Mouse (Mus musculus) adrenal gland, postnatal 14 days (tissue): Measurements from ENCODE around the gene Comt. TPM values are rescaled to one million over a fixed set of nuclear protein-coding genes. Genes with fewer than 3 reads are reported as not detected.

Experiments
- DNase-seq: peaks from one replicate; pipeline ENCODE4 v3.0.0; 2021; ENCODE audit warnings: mixed read lengths
- total RNA-seq: library from RNA; stranded (reverse); gene quantifications from 2 replicates; pipeline ENCODE4 v1.2.3, GENCODE M21; 2021

Comt gene
- total RNA-seq, 1 experiment from 2014 or later = 147 TPM

DNA sequence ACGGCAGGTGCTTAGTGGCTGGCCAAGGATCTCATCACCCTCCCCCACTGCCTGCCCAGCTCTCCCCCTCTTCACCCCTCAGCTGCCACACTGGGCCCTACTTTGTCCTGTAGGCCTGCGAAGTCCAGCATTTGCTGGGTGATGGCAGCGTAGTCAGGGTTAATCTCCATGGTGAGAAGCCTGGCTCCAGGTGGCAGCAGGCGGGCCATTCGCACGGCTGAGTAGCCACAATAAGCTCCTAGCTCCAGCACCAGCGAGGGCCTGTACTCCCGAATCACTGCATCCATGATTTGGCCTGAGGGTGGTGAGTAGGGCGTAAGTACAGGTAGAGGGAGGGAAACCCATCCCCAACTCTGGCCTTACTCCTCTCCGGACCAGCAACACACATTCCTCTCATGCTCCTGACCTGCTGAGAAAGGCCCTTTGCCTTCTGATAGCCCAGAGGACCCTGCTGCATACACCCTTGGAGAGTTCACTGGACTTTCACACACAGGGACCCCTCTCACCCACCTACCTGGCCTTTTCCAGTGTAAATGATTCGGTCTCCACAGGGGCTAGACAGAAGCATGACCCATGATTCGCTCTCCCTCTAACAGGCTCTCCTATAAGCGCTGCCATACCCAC lies 15.5 kb downstream of the Comt start:
- no peak for DNase-seq

DNA sequence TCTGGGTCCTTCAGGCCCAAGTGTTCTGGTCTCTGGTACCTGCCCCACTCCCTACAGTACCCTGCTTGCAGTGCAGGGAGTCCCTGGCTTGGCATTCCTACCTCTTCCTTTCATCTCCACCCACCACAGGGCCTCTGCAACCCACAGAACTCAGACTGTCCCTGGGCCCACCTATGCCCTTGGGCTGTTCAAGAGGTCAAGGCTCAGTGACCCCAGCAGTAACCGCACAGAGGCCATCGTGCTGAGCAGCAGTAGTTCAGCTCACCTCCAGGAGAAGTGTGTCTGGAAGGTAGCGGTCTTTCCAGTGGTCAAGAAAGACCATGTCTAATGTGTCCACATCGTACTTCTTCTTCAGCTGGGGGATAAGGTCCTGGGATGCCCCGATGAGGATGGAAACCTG lies 16.2 kb downstream of the Comt start:
- DNase-seq = no peak

DNA sequence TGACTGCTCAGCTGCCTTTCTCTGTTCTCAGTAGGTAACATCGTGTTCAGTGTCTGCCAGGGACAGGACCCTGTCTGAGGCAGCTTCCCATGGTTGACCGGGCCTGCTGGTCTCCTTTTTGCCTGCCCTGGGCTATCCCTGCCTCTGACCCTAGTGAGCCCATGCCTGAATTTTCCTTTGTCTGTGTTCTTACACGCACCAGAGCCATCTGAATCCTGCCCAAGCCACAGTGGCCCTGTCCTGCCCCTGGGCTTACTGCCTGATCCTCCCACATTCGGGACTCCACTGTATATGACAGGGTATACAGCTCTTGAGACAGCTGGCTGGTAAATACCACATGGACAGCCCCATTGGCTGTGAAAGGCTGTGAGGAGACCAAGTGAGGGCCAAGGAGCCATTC lies 16.9 kb downstream of the Comt start:
- no peak for DNase-seq

DNA sequence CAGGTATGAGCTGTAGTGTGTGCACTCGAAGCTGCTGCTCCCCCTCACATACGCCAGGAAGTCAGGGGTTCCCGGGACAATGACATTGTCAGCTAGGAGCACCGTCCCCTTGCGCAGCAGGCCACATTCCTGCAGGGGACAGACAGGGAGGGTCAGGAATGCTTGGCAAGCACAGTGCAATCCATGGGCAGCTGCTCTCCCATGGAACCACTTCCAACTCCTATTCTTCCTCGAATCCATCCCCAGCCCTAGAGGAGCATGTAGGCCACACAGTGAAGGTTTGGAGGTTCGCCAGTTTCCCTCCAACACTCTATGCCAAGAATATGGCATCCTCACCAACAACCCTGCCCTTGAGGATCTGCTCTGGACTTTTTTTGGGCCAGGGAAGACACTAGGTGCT lies 18.7 kb downstream of the Comt start:
- no peak for DNase-seq

DNA sequence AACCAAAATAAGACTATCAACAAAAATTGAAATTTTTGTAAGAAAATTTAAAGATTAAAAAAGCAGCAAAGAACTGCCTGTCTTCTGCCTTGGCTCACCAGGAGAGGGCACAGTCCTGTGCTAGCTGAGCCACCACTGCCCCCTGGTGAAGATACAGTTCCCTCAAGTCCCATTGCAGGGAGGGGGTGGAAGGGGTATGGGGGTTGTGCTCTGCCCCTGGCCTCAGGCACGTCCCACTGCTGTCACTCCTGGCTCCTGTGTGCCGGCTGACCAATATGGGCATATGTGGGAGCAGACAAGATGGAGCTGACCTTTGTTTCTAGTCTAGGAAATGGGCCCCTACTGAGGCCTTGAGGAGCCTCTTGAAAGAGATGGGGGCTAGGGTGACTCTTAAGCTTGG lies 20.4 kb downstream of the Comt start:
- peak; percentile 83 for DNase-seq

DNA sequence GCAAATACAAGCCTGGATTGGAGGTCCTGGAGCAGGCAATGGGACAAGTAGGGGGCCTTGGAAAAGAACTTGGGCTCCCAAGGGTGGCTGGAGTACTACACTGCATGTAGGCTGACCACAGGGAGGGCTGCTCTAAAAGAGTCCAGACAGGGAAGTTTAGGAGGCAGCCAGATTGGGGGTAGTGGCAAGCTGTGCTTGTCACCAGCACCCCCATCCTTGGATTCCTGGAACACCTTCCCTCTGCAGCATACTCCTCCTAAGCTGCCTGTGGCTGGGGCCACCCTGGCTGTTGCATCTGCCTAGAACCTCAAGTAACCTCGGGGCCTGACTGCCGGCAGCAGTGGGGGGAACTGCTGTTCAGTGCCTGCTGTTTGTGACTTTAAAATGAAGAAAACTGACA lies 20.8 kb downstream of the Comt start:
- DNase-seq = no peak

DNA sequence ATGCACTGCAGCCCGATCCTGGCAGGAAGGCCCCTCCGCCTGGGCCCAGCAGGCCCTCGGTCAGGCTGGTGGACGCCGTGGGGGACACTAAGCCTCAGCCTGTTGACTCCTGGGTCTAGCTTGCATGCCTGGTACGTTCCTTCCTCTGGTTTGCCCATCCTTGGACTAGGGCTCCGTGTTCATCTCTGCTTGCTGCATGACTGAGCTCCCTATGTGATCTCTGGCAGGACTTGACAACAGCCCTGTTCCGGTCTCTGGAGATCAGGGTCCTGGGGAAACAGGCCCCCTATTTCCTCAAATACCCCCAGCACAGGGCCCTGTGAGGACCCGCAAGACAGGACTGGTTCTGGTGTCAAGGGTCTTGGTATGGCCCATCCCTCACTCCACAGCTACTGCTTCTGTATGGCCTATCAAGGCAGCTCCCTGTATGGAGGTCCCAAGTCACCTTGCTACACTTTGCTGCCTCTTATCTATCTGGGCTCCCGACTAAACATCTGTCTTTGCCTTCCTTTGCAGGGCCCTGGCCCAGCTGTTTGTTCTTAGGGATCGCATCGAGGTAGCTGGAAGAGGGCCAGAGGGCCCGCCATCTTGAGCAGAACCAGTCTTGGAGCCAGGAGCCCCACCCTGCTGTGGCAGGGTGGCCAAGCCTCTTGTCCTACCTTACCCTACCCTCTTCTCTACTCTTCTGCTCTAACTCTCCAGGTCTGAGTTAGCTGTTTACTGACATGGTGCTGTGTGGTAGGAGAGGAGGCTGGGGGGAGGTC lies 21.4 kb downstream of the Comt start:
- no peak for DNase-seq

DNA sequence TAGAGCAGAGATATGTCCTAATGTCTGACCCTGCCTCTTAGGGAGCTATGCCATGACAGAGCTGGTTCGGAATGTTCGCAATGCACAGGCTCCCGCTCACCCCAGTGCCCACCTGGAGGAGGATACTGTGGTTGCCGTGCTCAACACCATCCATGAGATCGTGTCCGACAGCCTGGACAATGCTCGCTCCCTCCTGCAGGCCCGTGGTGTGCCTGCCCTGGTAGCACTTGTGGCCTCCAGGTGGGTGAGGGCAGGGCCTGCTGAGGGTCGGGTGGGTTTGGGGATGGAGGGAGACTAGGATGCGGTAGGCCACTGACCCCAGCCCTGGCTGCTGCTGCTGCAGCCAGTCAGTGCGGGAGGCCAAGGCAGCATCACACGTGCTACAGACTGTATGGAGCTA lies 23.4 kb downstream of the Comt start:
- no peak for DNase-seq

DNA sequence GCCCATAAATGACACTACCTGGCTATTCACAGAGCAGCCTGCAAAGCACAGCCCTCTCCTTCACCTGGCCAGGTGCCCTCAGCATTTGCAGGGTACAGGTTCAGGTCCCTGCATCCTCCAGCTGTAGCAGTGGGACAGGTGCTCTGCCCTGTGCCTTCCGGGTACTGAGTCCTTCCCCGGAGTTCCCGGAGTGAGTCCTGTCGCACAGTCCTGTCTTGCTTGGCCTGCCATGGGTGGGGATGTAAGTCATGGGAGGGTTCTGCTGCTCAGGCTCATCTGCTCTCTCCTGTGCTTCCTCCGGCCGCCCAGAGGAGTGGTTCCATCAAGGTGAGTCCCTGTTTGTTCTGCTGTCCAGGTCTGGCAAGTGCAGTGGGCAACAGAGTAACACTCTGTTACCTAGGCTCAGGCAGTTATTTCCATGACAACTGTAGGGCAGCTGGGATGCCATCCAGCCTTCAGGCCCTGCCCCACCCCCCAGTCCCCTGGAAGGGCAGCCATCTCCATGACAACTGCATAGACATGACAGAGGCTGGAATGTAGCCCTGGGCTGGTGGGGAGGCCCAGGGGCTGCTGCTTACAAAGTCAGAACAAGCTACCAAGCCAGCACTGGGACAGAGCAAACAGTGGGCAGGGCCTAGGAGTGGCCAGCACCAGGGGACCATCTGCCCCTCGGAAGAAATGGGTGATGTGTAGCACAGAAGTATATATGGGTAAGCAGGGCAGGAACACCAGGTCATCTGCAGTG lies 26.0 kb downstream of the Comt start:
- DNase-seq = peak; percentile 58

DNA sequence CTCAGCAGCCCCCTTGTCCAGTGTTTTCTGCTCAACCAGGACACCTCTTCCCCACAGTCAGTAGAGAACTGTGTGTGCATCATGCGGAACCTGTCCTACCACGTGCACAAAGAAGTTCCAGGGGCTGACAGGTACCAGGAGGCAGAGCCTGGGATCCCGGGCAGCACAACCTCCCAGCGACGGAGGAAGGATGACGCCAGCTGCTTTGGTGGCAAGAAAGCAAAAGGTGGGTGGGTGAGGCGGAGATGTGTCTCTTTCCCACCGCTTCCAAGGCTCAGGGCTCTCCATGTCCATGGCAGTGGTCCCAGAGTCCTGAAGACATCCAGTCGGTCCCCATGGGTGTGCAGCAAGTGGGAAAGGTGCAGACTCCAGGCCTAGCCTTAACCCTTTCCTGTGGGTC lies 26.6 kb downstream of the Comt start:
- DNase-seq = no peak

DNA sequence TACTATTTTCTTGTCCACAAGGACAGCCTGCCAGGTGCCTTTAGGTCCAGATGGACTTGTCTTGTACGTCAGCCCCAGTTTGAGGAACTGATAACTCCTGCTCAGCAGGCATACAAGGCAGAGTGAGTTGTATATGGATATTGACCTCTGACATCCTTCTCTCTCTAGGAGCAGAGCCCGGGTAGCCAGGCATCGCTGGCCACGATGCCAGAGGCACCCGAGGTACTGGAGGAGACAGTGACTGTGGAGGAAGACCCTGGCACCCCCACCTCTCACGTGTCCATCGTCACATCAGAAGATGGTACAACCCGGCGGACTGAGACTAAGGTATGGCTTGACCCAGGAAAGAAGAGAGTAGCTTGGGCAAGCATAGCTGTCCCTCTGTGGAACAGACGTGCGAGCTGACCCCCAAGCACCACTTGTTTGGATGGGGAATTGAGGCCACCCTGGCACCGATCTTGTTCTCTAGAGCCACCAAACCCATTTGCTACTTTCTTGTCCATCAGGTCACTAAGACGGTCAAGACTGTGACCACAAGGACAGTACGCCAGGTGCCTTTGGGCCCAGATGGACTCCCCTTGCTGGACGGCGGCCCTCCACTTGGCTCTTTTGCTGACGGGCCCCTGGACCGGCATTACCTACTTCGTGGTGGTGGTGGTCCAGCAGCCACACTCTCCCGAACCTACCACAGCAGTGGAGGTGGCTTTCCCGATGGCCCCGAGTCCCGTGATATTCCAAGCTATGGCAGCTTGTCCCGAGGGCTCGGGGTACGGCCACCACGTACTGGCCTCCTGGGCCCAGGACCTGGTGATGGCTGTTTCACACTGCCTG lies 29.6 kb downstream of the Comt start:
- no peak for DNase-seq

DNA sequence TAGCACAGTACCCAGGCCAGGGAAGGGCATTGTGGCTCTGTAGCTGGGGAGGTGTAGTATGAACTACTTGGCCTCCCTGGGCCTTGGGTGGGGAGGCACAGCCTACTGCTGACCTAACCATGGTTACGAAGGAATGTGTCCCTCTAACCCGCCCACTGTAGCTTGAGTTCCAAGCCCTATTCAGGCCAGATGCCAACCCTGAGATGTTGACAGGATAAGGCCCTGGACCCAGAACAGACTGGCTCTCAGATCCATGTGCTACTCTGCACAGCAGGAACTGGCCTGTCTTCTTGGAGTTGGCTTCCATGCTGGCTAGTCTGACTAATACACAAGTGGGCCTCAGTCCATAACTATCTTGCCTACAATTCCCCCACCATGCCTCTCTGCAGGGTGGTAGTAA lies 30.5 kb downstream of the Comt start:
- DNase-seq = peak; percentile 79

DNA sequence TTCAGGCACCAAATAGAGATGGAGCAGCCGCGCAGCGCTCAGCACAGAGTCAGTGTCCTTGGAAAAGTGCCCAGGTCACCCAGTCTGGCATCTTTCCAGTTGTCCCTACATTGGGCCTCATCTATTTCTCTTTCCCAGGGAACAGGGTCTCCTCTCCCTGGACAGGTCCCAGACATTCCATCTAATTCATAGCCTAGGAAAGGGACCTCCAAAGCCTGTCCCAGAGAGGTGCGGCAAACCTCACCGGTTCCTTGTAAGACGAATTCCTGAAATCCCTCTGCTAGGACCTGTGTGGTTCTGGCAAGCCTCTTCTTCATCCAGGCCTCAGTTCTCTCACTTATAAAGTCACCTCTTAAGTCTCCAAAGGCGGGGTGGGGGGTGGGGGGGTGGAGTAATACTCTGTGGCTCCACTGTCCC lies 31.0 kb downstream of the Comt start:
- peak; percentile 84 for DNase-seq

DNA sequence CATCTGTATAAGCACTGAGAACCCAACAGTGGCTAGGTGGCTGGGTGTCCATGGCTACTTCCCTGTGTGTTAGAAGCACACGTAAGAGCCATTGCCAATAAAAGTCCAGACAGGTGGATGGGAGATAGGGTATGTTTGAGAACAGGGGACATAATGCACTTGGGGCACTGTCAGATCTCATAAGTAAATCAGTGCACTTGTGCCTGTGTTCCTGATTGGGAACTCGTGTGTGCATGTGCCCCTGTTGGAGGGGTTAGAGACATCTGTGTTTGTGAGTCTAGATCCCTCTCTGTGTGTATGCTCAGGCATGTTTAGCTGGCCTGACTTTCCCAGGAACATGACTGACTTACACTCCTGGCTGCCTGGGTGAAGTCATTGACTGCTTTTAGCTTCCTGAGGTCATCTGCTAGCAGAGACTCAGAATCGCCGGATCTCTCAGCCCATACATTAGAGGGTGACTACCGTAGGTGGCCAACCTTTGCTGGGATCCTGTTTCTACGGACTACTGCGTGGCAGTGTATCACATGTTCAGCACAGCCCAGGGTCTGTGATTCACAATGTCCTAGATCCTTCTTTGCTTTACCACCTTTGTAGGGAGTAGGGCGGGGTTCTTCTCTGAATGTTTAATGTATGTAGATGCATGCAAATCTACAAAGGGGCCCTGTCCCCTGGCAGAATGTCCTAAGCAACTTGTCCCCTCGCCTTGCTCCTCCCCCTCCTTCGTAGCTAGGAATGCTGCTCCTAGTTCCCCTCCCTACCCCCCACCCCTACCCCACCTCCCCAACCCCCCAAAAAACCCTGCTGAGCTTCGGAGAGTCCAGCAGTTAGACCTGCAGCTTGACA lies 31.7 kb downstream of the Comt start:
- DNase-seq = no peak

DNA sequence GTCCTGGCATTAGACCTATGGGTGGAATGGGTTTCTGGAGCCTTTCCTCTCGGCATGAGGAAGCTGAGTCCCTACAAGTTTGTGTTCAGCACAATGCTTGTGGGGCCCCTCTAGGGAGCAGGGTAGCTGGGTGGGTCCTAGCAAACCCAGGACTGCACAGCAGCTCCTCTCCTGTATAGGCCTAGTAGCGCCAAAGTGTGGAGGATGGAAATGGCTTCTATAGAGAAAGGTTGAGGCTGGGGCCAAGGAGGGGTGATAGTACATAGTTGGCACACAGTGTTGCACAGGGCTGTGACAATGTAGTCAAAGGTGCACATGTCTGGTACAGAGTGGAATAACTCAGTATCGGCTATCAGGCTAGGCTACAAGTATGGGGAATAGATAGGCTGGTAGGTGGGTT lies 32.6 kb downstream of the Comt start:
- DNase-seq = no peak

DNA sequence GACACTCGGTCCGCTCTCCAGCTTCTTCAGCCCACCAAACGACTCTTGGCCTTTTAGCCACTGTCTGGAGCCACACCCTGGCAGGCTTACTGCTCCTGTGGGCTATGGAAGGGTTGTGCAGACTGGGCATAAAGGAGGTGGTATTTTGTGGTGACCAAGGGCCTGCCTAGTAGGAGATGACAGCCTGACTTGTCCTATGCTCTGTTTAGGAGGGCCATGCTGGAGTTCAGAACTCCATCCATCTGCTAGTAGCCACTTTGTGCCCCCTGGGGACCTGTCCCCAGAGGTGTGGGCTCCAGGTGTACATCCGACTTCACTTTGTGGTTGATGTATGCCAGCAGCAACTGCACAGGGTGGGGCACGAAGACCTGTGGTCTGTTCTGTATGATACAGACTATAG lies 33.1 kb downstream of the Comt start:
- no peak for DNase-seq

DNA sequence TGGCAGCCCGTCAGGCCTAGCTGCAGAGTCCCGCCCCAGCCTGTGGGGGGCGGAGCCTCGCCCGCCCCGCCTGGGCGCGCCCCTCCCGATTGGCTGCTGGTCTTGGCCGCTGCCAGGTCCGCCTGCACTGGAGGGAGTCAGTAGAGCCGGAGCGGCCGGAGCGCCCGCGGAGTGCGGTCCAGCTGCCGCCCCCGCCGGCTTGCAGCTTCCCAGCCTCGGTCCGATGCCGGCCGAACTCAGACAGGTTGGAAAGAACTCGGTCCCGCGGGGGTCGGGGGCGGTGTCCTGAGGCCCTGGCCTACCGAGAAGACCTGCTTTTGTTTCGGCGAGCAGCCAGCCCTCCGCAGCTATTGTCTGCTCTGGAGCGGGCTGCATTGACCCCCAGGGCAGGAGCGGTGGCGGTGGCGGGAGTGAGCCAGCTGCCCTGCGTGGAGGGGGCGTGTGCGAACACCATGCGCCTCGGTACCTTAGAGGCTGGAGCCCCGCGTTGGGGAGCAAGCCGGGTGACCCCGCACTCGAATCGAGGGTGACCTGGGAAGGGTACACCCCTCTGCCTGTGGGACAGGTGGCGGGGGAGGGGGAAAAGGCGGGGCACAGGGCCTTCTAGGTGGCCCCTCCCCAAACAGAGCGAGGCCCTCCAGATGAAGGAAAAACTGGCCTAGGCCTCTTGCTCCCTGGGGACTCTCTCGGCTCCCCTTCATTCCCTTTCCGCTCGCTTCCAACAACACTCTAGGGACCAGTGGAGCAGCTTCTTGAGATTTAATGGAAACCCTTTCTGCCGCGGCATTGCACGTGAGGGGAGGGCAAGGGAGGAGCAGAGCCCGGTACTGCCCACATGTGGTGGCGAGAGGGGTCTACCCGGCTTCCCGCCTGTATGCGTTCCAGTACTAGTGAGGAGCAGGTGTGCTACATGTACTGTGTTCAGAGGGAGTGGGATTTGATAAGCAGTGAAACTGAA lies 33.9 kb downstream of the Comt start:
- DNase-seq = peak; percentile 95

DNA sequence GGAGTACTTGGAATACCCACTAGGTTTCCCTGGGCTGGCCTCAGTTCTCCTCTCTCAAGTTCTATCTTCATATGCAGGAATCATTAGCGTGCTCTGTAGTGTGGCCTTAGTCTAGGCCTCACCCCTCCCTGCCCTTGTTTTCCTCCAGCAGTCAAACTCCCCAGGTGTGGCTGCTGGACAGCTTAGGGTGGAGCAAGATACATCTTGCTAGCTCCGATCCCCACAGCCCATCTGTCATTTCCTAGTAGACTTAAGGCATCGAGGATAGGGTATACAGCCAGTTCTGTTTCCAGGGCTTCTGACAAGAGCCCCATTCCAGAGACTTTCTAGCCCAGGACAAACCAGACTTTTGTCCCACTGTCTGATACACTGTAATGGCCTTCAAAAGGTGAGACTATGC lies 34.9 kb downstream of the Comt start:
- DNase-seq = no peak

DNA sequence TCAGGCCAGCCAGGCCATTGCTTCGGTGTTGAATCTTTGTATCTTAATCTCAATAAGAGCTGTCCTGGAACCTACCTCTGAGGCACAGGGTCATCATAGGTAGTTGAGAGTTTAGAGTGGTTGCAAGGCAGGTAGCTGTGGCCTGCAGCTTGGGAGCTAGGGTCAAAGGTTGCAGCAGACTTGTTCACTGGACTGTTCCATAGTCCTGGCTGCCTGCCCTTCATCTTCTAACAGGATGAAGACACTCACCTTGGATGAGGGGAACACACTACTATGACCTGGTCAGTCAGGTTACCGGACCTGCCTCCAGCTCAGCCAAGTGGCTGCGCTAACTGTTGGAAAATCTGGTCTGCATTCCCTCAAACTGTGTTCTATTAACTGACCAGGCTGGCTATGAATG lies 35.5 kb downstream of the Comt start:
- DNase-seq = no peak

DNA sequence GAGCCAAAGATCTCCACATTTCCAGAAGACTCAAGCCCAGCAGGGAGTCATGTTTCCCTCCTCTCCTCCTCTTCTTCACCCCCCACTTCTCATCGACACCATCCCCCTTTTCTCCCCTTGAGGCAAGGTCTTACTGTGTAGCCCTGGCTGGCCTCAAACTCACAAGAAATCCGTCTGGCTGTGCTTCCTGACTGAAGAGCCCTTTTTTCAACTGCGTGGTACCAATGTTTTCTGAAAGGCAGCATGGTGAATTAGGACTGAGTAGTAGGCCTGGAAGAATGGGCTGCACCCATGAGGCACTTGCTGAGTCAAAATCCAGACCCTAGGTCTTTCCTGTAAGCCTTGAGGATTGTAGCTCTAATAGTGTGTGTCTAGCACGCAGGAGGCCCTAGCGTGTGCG lies 36.3 kb downstream of the Comt start:
- DNase-seq = no peak
